In genomic region chr6:114273997-114274728, GRCm38 (mm10) we compare ENCODE assay signal across 20 mouse cellular contexts. TPM values are rescaled to one million over a fixed set of nuclear protein-coding genes. Genes with fewer than 3 reads are reported as not detected.
A peak's percentile ranks its signal among the peaks of the same experiment; 100 is the strongest.
DNase-seq lines count a peak whose midpoint lies in the region; ATAC-seq and TF ChIP-seq lines count a peak whose summit lies in the region.
"Had no signal": no experiment of that assay in that cellular context is flagged by ENCODE, and none has a peak within 500 bp of the region (broad histone marks: within the 10 kb centered on the region; RNA-seq: fewer than 3 reads in every experiment).

No protein-coding gene starts in this region.

- peaks cover 16% of the 10 kb centered on the region for H3K4me1 ChIP-seq in heart, embryonic 15.5 days (replicated peaks)
- H3K4me1 ChIP-seq in stomach, embryonic 15.5 days = no peaks in the 10 kb centered on the region
- 0 out of 2 replicates have a peak, but pooled peaks cover 2% of the 10 kb centered on the region for H3K4me1 ChIP-seq in stomach, postnatal 0 days (replicated peaks; ENCODE audit: control insufficient read depth, insufficient read depth)
- H3K4me1 ChIP-seq in midbrain, embryonic 14.5 days (ENCODE audit: control insufficient read depth, insufficient read depth, low read length) = peaks cover 10% of the 10 kb centered on the region; the same call in 1 of the 2 replicates
- no peaks in the 10 kb centered on the region for H3K4me1 ChIP-seq in kidney, embryonic 16.5 days (ENCODE audit: insufficient read depth, low read length)
- H3K4me1 ChIP-seq: limb, embryonic 12.5 days; liver, embryonic 13.5 days had no signal

- no peak for TF ChIP-seq CTCF in stomach, postnatal 0 days (IDR thresholded peaks at IDR 0.05; ENCODE audit: low read depth)

- no peak for TF ChIP-seq EP300 in stomach, postnatal 0 days (optimal IDR thresholded peaks at IDR 0.05)

- H3K36me3 ChIP-seq in heart, embryonic 15.5 days = no peaks in the 10 kb centered on the region
- H3K36me3 ChIP-seq in stomach, embryonic 15.5 days = no peaks in the 10 kb centered on the region
- H3K36me3 ChIP-seq in stomach, postnatal 0 days (ENCODE audit: control insufficient read depth, insufficient read depth, low read length) = no peaks in the 10 kb centered on the region
- H3K36me3 ChIP-seq in midbrain, embryonic 14.5 days (ENCODE audit: control insufficient read depth, insufficient read depth, low read length) = no peaks in the 10 kb centered on the region
- no peaks in the 10 kb centered on the region for H3K36me3 ChIP-seq in kidney, embryonic 16.5 days (ENCODE audit: insufficient read depth, low read length)
- H3K36me3 ChIP-seq: heart, embryonic 13.5 days; limb, embryonic 12.5 days; liver, embryonic 13.5 days had no signal

- no peak overlapping the region for H3K9ac ChIP-seq in heart, embryonic 15.5 days
- no peak overlapping the region for H3K9ac ChIP-seq in stomach, embryonic 15.5 days
- H3K9ac ChIP-seq in stomach, postnatal 0 days (ENCODE audit: low read length) = no peak overlapping the region
- H3K9ac ChIP-seq in midbrain, embryonic 14.5 days (replicated peaks; ENCODE audit: low read length) = no peak overlapping the region
- H3K9ac ChIP-seq in kidney, embryonic 16.5 days (replicated peaks; ENCODE audit: low read length) = no peak overlapping the region
- H3K9ac ChIP-seq: heart, embryonic 13.5 days; limb, embryonic 12.5 days; liver, embryonic 13.5 days had no signal

- H3K27me3 ChIP-seq in heart, embryonic 15.5 days = peaks cover 71% of the 10 kb centered on the region
- peaks cover 9% of the 10 kb centered on the region for H3K27me3 ChIP-seq in stomach, embryonic 15.5 days (replicated peaks)
- H3K27me3 ChIP-seq in stomach, postnatal 0 days (ENCODE audit: control insufficient read depth, insufficient read depth, low read length) = no peaks in the 10 kb centered on the region
- H3K27me3 ChIP-seq in midbrain, embryonic 14.5 days (ENCODE audit: control insufficient read depth, insufficient read depth, low read length) = no peaks in the 10 kb centered on the region
- H3K27me3 ChIP-seq in kidney, embryonic 16.5 days (ENCODE audit: insufficient read depth, low read length) = peaks cover 9% of the 10 kb centered on the region

- no peak overlapping the region; the same call in 1 of the 2 replicates for H3K27ac ChIP-seq in heart, embryonic 15.5 days
- no peak overlapping the region for H3K27ac ChIP-seq in stomach, embryonic 15.5 days
- no peak overlapping the region for H3K27ac ChIP-seq in stomach, postnatal 0 days (replicated peaks)
- H3K27ac ChIP-seq in midbrain, embryonic 14.5 days (replicated peaks; ENCODE audit: low read depth, low read length) = 0 out of 2 replicates have a peak overlapping the region, but pooled peaks have one; percentile 41
- no peak overlapping the region for H3K27ac ChIP-seq in kidney, embryonic 16.5 days (ENCODE audit: low read length)
- H3K27ac ChIP-seq: heart, embryonic 13.5 days; limb, embryonic 12.5 days; liver, embryonic 13.5 days had no signal

- DNase-seq in heart, adult 9 months (ENCODE audit: low spot score in 2 of 2) = no peak
- DNase-seq in stomach, postnatal 0 days (ENCODE audit: low spot score) = no peak
- no peak for DNase-seq in midbrain, embryonic 14.5 days
- no peak for DNase-seq in frontal cortex, postnatal 36 days (ENCODE audit: low spot score in 2 of 2)
- no peak for DNase-seq in heart, postnatal 4 days
- DNase-seq: cerebellum, adult 11-12 months; cerebellum, postnatal 25 days; kidney, adult 2 months; kidney, postnatal 36 days; liver, embryonic 13.5 days; thymus, postnatal 14 days had no signal

- no peaks in the 10 kb centered on the region for H3K9me3 ChIP-seq in heart, embryonic 15.5 days (replicated peaks)
- no peaks in the 10 kb centered on the region for H3K9me3 ChIP-seq in stomach, embryonic 15.5 days
- no peaks in the 10 kb centered on the region for H3K9me3 ChIP-seq in stomach, postnatal 0 days (ENCODE audit: control insufficient read depth, low read length)
- H3K9me3 ChIP-seq in midbrain, embryonic 14.5 days (ENCODE audit: control insufficient read depth, low read length) = no peaks in the 10 kb centered on the region
- H3K9me3 ChIP-seq in kidney, embryonic 16.5 days (ENCODE audit: low read length) = no peaks in the 10 kb centered on the region
- H3K9me3 ChIP-seq: heart, embryonic 13.5 days; limb, embryonic 12.5 days; liver, embryonic 13.5 days had no signal

- no peak overlapping the region for H3K4me3 ChIP-seq in heart, embryonic 15.5 days
- no peak overlapping the region for H3K4me3 ChIP-seq in stomach, embryonic 15.5 days (replicated peaks)
- H3K4me3 ChIP-seq in stomach, postnatal 0 days (ENCODE audit: low read depth, low read length) = no peak overlapping the region
- no peak overlapping the region for H3K4me3 ChIP-seq in midbrain, embryonic 14.5 days (replicated peaks; ENCODE audit: low read depth, low read length)
- H3K4me3 ChIP-seq in kidney, embryonic 16.5 days (ENCODE audit: low read length) = no peak overlapping the region
- H3K4me3 ChIP-seq: erythroblast, embryonic 14.5 days; heart, embryonic 13.5 days; limb, embryonic 12.5 days; liver, embryonic 13.5 days had no signal

- 0 out of 2 replicates have a peak, but pooled peaks have one; percentile 19 for ATAC-seq in heart, embryonic 15.5 days (replicated peaks; ENCODE audit: insufficient number of reproducible peaks, insufficient read depth, low FRiP score, low read depth)
- ATAC-seq in stomach, embryonic 15.5 days (ENCODE audit: insufficient read depth, low FRiP score, low read depth) = peak; percentile 4; the same call in 1 of the 2 replicates
- ATAC-seq in stomach, postnatal 0 days (ENCODE audit: low FRiP score, low TSS enrichment) = no peak
- peak; percentile 57; the same call in 1 of the 2 replicates for ATAC-seq in midbrain, embryonic 14.5 days (ENCODE audit: low FRiP score, low TSS enrichment)
- no peak for ATAC-seq in kidney, embryonic 16.5 days (ENCODE audit: low FRiP score, low TSS enrichment)

- H3K4me2 ChIP-seq in heart, embryonic 15.5 days = no peak overlapping the region
- H3K4me2 ChIP-seq in stomach, embryonic 15.5 days = no peak overlapping the region
- H3K4me2 ChIP-seq in stomach, postnatal 0 days (replicated peaks; ENCODE audit: low read depth) = no peak overlapping the region
- H3K4me2 ChIP-seq in midbrain, embryonic 14.5 days (ENCODE audit: low read length) = no peak overlapping the region
- H3K4me2 ChIP-seq in kidney, embryonic 16.5 days (replicated peaks; ENCODE audit: low read depth, low read length) = no peak overlapping the region
- H3K4me2 ChIP-seq: heart, embryonic 13.5 days; limb, embryonic 12.5 days; liver, embryonic 13.5 days had no signal

- WGBS in heart, embryonic 15.5 days = 37% methylated on average over 14 of the region's 14 CpGs
- WGBS in stomach, embryonic 15.5 days = 54% methylated on average over 14 of the region's 14 CpGs
- 54% methylated on average over 14 of the region's 14 CpGs for WGBS in stomach, postnatal 0 days
- 49% methylated on average over 14 of the region's 14 CpGs for WGBS in midbrain, embryonic 14.5 days
- 42% methylated on average over 14 of the region's 14 CpGs for WGBS in kidney, embryonic 16.5 days

RNA-seq across cellular contexts. Expression of gene Slc6a1, which starts 8.3 kb away (rescaled TPM):
- 0.16 and 0.22 TPM in 2 replicates for polyA plus RNA-seq in heart, embryonic 15.5 days (2015; fragmentation: Nextera tagmentation; extraction: Ambion mirVana)
- polyA plus RNA-seq in stomach, embryonic 15.5 days (2015; fragmentation: Nextera tagmentation; extraction: Ambion mirVana) = 0.13 and 0.32 TPM in 2 replicates
- polyA plus RNA-seq in stomach, postnatal 0 days (2015; fragmentation: Nextera tagmentation; extraction: Ambion mirVana) = 0.07 TPM in 1 of 2 replicates, not detected in the other
- 116 and 125 TPM in 2 replicates for polyA plus RNA-seq in midbrain, embryonic 14.5 days (2014; fragmentation: Nextera tagmentation; extraction: Ambion mirVana)
- under 1 TPM; 0.18 to 0.29 TPM for total RNA-seq in heart, postnatal 4 days (2021)
- polyA plus RNA-seq in kidney, embryonic 16.5 days (2015; fragmentation: Nextera tagmentation; extraction: Ambion mirVana) = 0.16 and 0.17 TPM in 2 replicates
- total RNA-seq: adrenal gland, adult 18-20 months; megakaryocyte progenitor cell, adult 5-6 weeks had no signal
- polyA plus RNA-seq: erythroblast, embryonic 14.5 days; limb, embryonic 12.5 days; stomach, embryonic 16.5 days had no signal

Comparison
In these comparisons a context has a peak if more than half of its experiments do, and no peak if none do; other contexts are left out.
1. ATAC-seq: peak in heart, embryonic 15.5 days (single experiment), stomach, embryonic 15.5 days (single experiment) and midbrain, embryonic 14.5 days (single experiment); none in stomach, postnatal 0 days (single experiment) and kidney, embryonic 16.5 days (single experiment).
2. RNA of gene Slc6a1, which starts 8.3 kb away (polyA plus RNA-seq): 116 to 125 TPM in midbrain, embryonic 14.5 days; 0.13 to 0.32 TPM in stomach, embryonic 15.5 days, 0.16 to 0.22 TPM in heart, embryonic 15.5 days, 0.16 to 0.17 TPM in kidney, embryonic 16.5 days and 0.07 TPM in stomach, postnatal 0 days; every median in the first group is over 10 times any median in the second.